Mouse (Mus musculus) small intestine, adult 2 months (tissue): ENCODE measurements at regions not wholly inside any gene's neighbourhood (a gene's known extent, or its start where the extent isn't known, plus 50 kb on each side); places are given as distances from the start of the nearest gene placed in this dataset.

ENCODE experiments used
- CTCF ChIP-seq: fragments of 200-500 bp; IDR thresholded peaks from 2 replicates; pipeline ENCODE4 v1.5.1; 2012; ENCODE audit warnings: low read depth, mild to moderate bottlenecking, control low read depth, inconsistent platforms, low read length, moderate library complexity, mixed read lengths; ENCODE audit not compliant: insufficient replicate concordance, insufficient read length; ENCODE audit errors: extremely low read depth
- POLR2A ChIP-seq: fragments of 200-500 bp; IDR thresholded peaks from 2 replicates; pipeline ENCODE4 v1.6.1; 2012; ENCODE audit warnings: low read depth, mild to moderate bottlenecking, control low read depth, inconsistent platforms, low read length, moderate library complexity

- TF ChIP-seq CTCF (no peak), POLR2A (no peak)
Measured at GRCm38 (mm10) chr11:114229196-114229595, 162.3 kb upstream of the Sdk2 start.
